Mouse (Mus musculus) spleen, adult 2 months (tissue): ENCODE data around the gene Adamts3.

Experiments used
- CTCF ChIP-seq: fragments of 200-500 bp; IDR thresholded peaks from 2 replicates; pipeline ENCODE4 v1.5.1; 2011; ENCODE audit warnings: mild to moderate bottlenecking, inconsistent platforms; ENCODE audit not compliant: insufficient read depth, insufficient read length, insufficient replicate concordance; ENCODE audit errors: extremely low read depth
- POLR2A ChIP-seq: fragments of 200-500 bp; IDR thresholded peaks from 2 replicates; pipeline ENCODE4 v1.6.1; 2011; ENCODE audit warnings: low read depth, low read length, inconsistent platforms

DNA sequence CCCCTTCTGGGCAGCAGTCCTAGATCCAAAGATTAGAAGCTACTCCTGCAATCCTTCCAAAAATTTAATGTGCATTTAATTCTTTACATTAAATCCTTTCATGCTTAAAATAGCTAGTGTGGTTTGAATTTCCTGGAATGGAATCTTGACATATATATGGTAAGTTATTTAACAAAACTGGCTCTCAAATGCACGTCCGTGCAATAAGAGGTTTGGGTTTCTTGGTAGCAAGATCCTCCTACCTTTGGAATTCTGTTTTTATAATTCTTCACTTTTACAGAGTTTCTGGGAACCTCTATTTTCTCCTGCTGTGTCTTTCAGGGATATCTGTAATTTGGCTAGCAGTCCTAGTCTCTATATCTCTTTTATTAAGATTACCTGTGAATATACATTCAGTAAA lies 148.4 kb downstream of the Adamts3 start:
- TF ChIP-seq POLR2A: no peak
- no peak for TF ChIP-seq CTCF
